Mouse (Mus musculus): ENCODE results near the gene Nt5c2. TPM values are rescaled to one million over a fixed set of nuclear protein-coding genes. Genes with fewer than 3 reads are reported as not detected.
"Not testable (repeated sequence)": the region's sequence is repeated elsewhere in the genome, so short reads cannot be mapped to it uniquely, and the experiment has no call there.

The Nt5c2 gene
- polyA plus RNA-seq, 1 experiment from 2014 or later: 81.5 TPM

DNA sequence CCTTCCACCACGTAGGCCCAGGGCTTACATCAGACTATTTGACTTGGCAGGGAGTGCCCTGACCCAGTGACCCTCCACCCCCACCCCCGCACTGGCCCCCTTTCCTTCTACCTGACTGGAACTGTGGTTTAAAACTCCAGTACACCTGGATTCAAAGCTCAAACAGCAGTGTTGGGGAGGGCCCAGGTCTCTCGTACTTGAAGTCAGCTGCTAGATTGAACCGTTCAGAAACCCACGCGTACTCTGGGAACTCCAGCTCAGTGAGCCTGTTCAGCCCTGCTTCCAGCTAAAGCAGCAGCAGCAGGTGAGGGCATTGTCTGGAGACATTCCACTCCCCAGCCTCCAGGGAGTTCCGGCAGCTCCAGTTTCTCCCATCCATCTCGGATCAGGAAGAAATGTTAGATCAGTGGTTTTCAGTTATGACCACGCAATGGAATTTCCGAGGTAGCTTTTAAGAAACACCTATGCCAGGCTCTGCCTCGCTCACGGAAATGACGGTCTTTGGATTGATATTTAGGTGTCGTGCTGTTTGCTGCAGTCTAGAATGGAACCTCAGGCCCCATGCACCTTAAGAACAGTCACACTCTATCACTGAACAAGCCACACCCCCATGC lies 31.5 kb downstream of the Nt5c2 start:
- no peaks in the 10 kb centered on the region for H3K9me3 ChIP-seq
- H3K4me3 ChIP-seq: no peak overlapping the region
- no peak overlapping the region for H3K4me2 ChIP-seq (replicated peaks)
- ATAC-seq (ENCODE audit: low FRiP score, low read depth): no peak
- no peak overlapping the region for H3K9ac ChIP-seq
- 0 out of 2 replicates have a peak, but pooled peaks cover 1% of the 10 kb centered on the region for H3K4me1 ChIP-seq
- H3K36me3 ChIP-seq: no peaks in the 10 kb centered on the region
- H3K27ac ChIP-seq: no peak overlapping the region
- H3K27me3 ChIP-seq (replicated peaks): no peaks in the 10 kb centered on the region; the same call in 1 of the 2 replicates
- 64% methylated on average over 14 of the region's 14 CpGs for WGBS

DNA sequence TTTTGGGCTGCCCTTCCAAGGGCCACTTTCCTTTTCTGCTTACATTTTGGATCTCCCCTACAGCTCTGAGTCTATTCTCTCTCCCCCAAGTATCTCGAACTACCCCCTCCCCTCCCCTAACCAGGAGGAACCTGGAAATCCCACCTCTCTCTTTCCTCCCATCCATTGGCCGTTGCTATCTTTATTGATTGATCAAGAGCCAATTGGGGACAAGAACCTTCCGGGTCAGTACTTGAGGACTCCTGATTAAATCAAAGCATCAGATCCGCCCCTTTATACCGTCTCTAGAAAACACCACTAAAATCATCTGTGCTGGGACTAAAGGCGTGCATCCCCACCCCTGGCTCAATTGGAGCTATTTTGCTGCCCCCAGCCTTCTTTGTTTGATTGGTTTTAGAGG lies 33.5 kb downstream of the Nt5c2 start:
- H3K27me3 ChIP-seq (replicated peaks): no peaks in the 10 kb centered on the region; the same call in 1 of the 2 replicates
- no peak overlapping the region for H3K9ac ChIP-seq
- H3K4me2 ChIP-seq (replicated peaks): no peak overlapping the region
- H3K9me3 ChIP-seq: no peaks in the 10 kb centered on the region
- H3K4me1 ChIP-seq: no peaks in the 10 kb centered on the region
- H3K4me3 ChIP-seq: no peak overlapping the region
- no peaks in the 10 kb centered on the region for H3K36me3 ChIP-seq
- ATAC-seq (ENCODE audit: low FRiP score, low read depth): no peak
- H3K27ac ChIP-seq: no peak overlapping the region
- WGBS: 32% methylated on average over 6 of the region's 6 CpGs

DNA sequence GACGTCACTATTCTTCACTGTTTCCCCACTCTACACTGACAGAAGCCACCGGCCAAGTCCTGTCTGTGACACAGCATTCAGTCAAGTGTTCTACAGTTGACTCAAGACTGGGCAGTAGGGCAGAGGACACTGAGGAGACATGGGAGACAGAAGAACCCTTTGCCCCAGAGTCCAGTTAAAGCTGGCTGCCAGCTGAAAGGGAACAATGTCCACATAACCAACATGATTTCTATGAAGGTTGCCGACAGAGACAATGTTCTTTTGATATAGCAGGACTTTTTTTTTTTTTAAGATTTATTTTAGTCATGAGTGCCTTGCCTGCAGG lies 35.2 kb downstream of the Nt5c2 start:
- 78% methylated on average over 3 of the region's 3 CpGs for WGBS
- Histone ChIP-seq H3K36me3 (no peaks in the 10 kb centered on the region), H3K4me1 (no peaks in the 10 kb centered on the region), H3K27ac (no peak overlapping the region), H3K27me3 (replicated peaks) (no peaks in the 10 kb centered on the region; the same call in 1 of the 2 replicates), H3K4me3 (no peak overlapping the region), H3K9me3 (no peaks in the 10 kb centered on the region), H3K9ac (no peak overlapping the region), H3K4me2 (replicated peaks) (no peak overlapping the region)
- ATAC-seq (ENCODE audit: low FRiP score, low read depth): no peak

DNA sequence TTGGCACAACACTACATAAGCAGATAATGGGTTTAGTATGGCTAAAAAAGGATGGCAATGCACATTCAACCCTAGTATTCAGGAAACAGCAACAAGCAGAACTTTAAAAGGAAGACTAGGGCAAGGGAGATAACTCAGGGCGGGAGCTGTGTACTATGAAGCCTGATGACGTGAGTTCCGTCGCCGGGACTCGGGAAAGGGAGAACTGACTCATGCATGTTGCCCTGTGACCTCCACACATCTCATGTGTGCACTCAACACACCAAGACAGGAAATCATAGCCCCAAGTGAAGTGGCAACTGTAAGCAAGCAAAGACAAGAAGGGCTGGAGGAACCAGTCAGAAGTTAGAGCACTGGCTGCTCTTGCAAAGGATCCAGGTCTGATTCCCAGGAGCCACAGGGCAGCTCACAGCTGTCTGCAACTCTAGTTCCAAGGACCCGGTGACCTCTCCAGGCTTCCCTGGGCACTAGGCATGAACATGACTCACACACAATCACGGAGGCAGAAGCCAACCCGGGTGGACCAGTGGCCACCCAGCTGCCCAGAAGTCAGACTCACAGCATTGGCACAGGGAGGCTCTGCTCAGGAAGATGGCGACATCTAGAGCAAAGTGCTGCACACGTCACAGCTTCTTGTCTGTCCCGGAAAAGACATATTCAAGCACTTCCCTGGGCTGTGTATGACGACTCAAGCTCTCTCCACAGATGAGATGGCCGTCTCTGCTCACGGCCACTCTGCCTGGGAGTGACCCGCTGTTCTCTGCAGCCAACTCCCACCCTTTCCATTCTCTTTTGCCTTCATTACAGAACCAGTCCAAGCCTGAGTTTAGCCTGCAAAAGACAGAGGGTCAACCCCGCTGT lies 35.8 kb downstream of the Nt5c2 start:
- no peaks in the 10 kb centered on the region for H3K36me3 ChIP-seq
- ATAC-seq (ENCODE audit: low FRiP score, low read depth): no peak
- 88% methylated on average over 17 of the region's 17 CpGs for WGBS

DNA sequence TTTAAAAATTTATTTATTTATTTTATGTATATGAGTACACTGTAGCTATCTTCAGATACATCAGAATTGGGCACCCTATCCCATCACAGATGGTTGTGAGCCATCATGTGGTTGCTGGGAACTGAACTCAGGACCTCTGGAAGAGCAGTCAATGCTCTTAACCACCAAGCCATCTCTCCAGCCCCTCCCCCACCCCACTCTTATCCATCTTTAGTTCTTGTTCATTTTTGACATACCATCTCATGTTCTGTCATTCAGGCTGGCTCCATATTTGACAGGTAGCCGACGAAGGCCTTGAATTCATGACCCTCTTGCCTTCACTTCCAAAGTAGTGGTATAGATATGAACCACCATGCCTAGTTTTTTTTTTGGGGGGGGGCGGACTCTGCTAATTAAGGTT lies 36.9 kb downstream of the Nt5c2 start:
- not testable (repeated sequence) for H3K27me3 ChIP-seq (replicated peaks); H3K9me3 ChIP-seq; H3K36me3 ChIP-seq; H3K27ac ChIP-seq; H3K4me3 ChIP-seq; ATAC-seq (ENCODE audit: low FRiP score, low read depth); H3K4me2 ChIP-seq (replicated peaks); H3K9ac ChIP-seq; H3K4me1 ChIP-seq
- 92% methylated on average over 3 of the region's 3 CpGs for WGBS

More for the DNA sequence above, 35.8 kb downstream of the Nt5c2 start:
- H3K4me1 ChIP-seq: no peaks in the 10 kb centered on the region
- no peak overlapping the region for H3K27ac ChIP-seq
- H3K27me3 ChIP-seq (replicated peaks): no peaks in the 10 kb centered on the region; the same call in 1 of the 2 replicates
- no peak overlapping the region for H3K9ac ChIP-seq
- H3K9me3 ChIP-seq: no peaks in the 10 kb centered on the region
- H3K4me3 ChIP-seq: no peak overlapping the region
- H3K4me2 ChIP-seq (replicated peaks): no peak overlapping the region

DNA sequence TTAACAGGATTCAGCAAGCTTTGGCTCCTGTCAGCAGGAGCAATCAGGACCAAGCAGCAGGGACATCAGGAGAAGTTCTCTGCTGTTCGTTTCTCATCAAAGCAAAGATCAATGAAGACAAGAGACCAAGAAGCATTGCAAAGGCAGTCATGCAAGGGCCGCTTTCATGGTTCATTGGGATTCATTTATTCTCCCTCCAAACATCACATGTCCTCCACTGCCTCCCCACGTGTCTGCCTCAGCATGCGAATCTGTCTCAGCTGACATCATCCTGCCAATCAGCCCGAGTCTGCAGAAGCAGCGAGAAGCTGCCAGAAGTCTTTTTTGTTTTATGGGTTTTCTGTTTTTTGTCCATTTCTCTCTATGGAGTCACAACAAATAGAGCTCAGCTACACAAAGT lies 37.5 kb downstream of the Nt5c2 start:
- ATAC-seq (ENCODE audit: low FRiP score, low read depth): no peak
- Histone ChIP-seq H3K4me2 (replicated peaks) (no peak overlapping the region), H3K9ac (no peak overlapping the region), H3K27me3 (replicated peaks) (no peaks in the 10 kb centered on the region; the same call in 1 of the 2 replicates), H3K9me3 (no peaks in the 10 kb centered on the region), H3K4me1 (no peaks in the 10 kb centered on the region), H3K27ac (no peak overlapping the region), H3K4me3 (no peak overlapping the region), H3K36me3 (no peaks in the 10 kb centered on the region)
- WGBS: 40% methylated on average over 6 of the region's 6 CpGs

DNA sequence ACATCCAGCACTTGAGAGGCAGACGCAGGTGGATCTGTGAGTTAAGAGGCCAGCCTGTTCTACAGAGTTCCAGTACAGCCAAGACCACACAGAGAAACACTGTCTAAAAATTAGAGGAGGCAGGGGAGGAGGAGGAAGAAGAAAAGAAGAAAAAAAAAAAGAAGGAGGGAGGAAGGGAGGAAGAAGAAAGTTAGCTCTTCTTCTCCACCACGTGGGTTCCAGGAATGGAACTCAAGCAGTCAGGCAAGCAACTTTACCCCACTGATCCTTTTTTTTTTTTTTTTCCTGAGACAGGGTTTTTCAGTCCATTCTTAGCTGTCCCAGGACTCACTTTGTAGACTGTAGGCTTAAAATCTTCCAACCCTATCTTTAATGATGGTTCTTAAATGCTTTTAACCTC lies 38.2 kb downstream of the Nt5c2 start:
- no peak overlapping the region for H3K9ac ChIP-seq
- H3K27ac ChIP-seq: no peak overlapping the region
- 79% methylated on average over 2 of the region's 2 CpGs for WGBS
- ATAC-seq (ENCODE audit: low FRiP score, low read depth): no peak
- H3K36me3 ChIP-seq: no peaks in the 10 kb centered on the region
- H3K27me3 ChIP-seq (replicated peaks): no peaks in the 10 kb centered on the region
- H3K4me3 ChIP-seq: no peak overlapping the region
- H3K4me2 ChIP-seq (replicated peaks): no peak overlapping the region
- no peaks in the 10 kb centered on the region for H3K9me3 ChIP-seq
- peaks cover 5% of the 10 kb centered on the region for H3K4me1 ChIP-seq

DNA sequence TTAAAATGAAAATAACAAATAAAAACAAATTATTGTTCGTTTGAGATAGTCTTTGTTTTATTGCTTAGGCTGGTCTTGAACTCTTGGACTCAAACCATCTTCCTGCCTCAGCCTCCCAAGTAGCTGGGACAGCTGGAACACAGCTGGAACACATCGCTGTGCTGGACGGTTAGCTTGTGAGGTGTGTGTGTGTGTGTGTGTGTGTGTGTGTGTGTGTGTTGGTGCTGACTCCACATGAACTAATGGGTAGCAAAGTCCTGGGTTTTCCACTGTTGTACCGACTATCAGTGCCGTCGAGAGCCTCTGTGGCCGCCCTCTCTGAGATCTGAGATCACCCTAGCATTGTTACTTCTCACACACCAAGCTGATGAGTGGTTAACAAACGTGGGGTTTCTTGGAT lies 39.0 kb downstream of the Nt5c2 start:
- peaks cover 12% of the 10 kb centered on the region for H3K4me1 ChIP-seq
- H3K9me3 ChIP-seq: no peaks in the 10 kb centered on the region
- no peak overlapping the region for H3K4me3 ChIP-seq
- H3K27ac ChIP-seq: no peak overlapping the region
- H3K27me3 ChIP-seq (replicated peaks): no peaks in the 10 kb centered on the region
- no peak for ATAC-seq (ENCODE audit: low FRiP score, low read depth)
- no peak overlapping the region for H3K4me2 ChIP-seq (replicated peaks)
- no peak overlapping the region for H3K9ac ChIP-seq
- 84% methylated on average over 8 of the region's 8 CpGs for WGBS
- no peaks in the 10 kb centered on the region for H3K36me3 ChIP-seq

DNA sequence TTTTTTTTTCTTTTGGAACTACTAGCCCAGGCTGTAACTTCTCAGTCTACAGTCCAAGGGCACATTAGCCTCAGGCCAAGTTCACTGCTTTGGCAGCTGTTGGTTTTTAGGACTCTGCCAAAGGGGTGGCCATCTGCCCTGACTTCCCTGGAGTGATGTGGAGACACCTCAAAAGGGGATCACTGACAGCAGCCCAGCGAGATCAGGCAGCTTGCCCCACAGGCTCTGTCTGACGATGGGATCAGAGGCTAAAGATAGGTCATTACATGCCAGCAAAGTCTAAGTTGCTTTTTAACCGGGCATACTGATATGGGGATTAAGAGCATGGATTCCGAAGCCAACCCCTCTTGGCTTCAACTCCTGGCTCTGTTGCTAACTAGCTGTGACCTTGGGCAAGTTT lies 39.4 kb downstream of the Nt5c2 start:
- WGBS: 88% methylated on average over 4 of the region's 4 CpGs
- Histone ChIP-seq H3K4me3 (no peak overlapping the region), H3K4me2 (replicated peaks) (no peak overlapping the region), H3K36me3 (no peaks in the 10 kb centered on the region), H3K27ac (no peak overlapping the region), H3K9me3 (no peaks in the 10 kb centered on the region), H3K9ac (no peak overlapping the region), H3K4me1 (peaks cover 13% of the 10 kb centered on the region), H3K27me3 (replicated peaks) (no peaks in the 10 kb centered on the region)
- no peak for ATAC-seq (ENCODE audit: low FRiP score, low read depth)

DNA sequence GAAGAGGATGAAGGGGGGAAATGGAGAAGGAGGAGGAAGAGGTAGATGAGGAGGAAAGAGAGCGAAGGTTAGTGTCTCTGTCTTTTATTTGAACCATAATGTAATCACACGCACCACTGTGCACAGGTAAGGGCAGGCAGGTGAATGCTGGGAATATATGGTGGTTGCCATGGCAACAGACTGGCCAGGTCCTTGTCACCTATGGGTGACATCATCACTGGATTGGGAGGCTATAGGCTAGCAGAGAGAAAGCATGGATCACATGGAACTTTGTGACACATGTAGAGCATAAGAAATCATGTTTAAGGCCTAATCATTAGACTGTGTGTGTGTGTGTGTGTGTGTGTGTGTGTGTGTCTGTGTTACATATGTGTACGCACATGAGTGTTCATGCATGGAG lies 42.8 kb downstream of the Nt5c2 start:
- Histone ChIP-seq H3K9me3 (no peaks in the 10 kb centered on the region), H3K9ac (no peak overlapping the region), H3K4me2 (replicated peaks) (no peak overlapping the region), H3K4me3 (no peak overlapping the region), H3K27ac (no peak overlapping the region), H3K36me3 (no peaks in the 10 kb centered on the region), H3K4me1 (peaks cover 19% of the 10 kb centered on the region), H3K27me3 (replicated peaks) (no peaks in the 10 kb centered on the region)
- 92% methylated on average over 3 of the region's 3 CpGs for WGBS
- no peak for ATAC-seq (ENCODE audit: low FRiP score, low read depth)

DNA sequence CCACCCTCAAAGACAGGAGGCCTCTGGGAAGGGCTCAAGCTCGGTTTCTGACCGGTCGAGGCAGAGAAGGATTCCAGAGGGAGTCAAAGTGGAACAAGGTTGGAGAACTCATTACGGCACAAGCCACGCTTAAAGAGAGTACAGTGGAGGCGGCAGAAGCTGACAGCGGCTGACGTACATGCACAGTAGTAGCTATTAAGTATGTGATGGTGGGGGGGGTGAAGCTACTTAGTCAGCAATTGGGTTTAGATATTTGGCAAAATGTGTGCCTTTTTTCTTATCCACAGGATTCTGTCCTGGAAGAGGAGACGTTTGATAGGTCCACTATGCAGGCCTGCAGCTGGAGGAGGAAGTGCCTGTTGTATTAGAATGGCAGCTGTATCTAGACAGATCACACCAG lies 43.2 kb downstream of the Nt5c2 start:
- Histone ChIP-seq H3K27me3 (replicated peaks) (no peaks in the 10 kb centered on the region), H3K9ac (0 out of 2 replicates have a peak overlapping the region, but pooled peaks have one; percentile 5), H3K4me3 (no peak overlapping the region), H3K4me2 (replicated peaks) (no peak overlapping the region), H3K27ac (peak overlapping the region; percentile 65), H3K4me1 (peaks cover 19% of the 10 kb centered on the region), H3K9me3 (no peaks in the 10 kb centered on the region), H3K36me3 (no peaks in the 10 kb centered on the region)
- 58% methylated on average over 9 of the region's 9 CpGs for WGBS
- ATAC-seq (ENCODE audit: low FRiP score, low read depth): no peak

DNA sequence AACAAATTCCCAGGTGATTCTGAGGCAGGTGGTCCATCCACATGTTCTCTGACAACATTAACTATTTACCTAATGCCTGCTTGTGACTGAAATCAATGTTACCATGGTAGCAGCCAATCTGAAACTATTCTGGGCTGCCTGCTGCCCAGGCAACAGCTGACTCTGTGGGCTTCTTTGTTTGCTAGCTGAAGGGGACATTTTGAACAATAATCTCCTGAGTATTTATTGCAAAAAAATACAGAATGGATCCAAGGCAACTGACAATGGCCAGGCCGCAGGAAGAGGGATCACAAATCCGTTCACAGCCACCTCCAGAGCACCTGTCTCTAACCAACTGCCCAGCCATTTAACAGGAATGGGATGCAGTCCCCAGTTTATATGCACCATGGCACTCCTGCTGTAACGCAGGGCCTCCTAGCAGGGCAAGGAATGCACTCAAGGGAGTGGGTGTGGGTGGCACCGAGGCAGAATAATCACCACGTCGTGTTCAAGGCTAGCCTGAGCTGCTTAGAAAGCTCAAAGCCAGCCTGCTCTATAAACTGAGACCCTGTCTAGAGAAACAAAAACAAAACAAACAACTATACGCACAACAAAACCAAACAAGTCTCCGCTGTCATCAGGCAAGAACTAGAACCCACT lies 43.8 kb downstream of the Nt5c2 start:
- H3K27me3 ChIP-seq (replicated peaks): no peaks in the 10 kb centered on the region
- H3K9me3 ChIP-seq: no peaks in the 10 kb centered on the region
- ATAC-seq (ENCODE audit: low FRiP score, low read depth): peak; percentile 48; the same call in 1 of the 2 replicates
- 30% methylated on average over 8 of the region's 8 CpGs for WGBS
- peaks cover 19% of the 10 kb centered on the region for H3K4me1 ChIP-seq
- no peak overlapping the region for H3K4me2 ChIP-seq (replicated peaks)
- 0 out of 2 replicates have a peak overlapping the region, but pooled peaks have one; percentile 5 for H3K9ac ChIP-seq
- H3K4me3 ChIP-seq: no peak overlapping the region
- H3K36me3 ChIP-seq: no peaks in the 10 kb centered on the region
- H3K27ac ChIP-seq: peak overlapping the region; percentile 65

Data from neural tube, embryonic 12.5 days (tissue).